Mouse (Mus musculus): ENCODE results near the gene Ccdc18. TPM values are rescaled to one million over a fixed set of nuclear protein-coding genes. Genes with fewer than 3 reads are reported as not detected.

Gene Ccdc18
- total and polyA plus RNA-seq, 2 experiments from 2014 or later = 1.4 to 1.5 TPM

GRCm38 (mm10) chr5:108104306-108104705, 28.4 kb upstream of the Ccdc18 start:
- no peak overlapping the region for H3K27ac ChIP-seq (ENCODE audit: low read depth)
- no peak for ATAC-seq (ENCODE audit: insufficient read depth, low read depth)
- no peaks in the 10 kb centered on the region for H3K27me3 ChIP-seq (ENCODE audit: control insufficient read depth, insufficient read depth, low read length)
- no peak overlapping the region for H3K4me3 ChIP-seq (ENCODE audit: low read depth, low read length)
- no peaks in the 10 kb centered on the region for H3K9me3 ChIP-seq (replicated peaks; ENCODE audit: control insufficient read depth, low read length)
- no peaks in the 10 kb centered on the region for H3K4me1 ChIP-seq (ENCODE audit: control insufficient read depth, insufficient read depth)
- H3K4me2 ChIP-seq (ENCODE audit: low read depth, low read length) = no peak overlapping the region
- H3K36me3 ChIP-seq (replicated peaks; ENCODE audit: control insufficient read depth, insufficient read depth, low read length) = peaks cover 40% of the 10 kb centered on the region
- H3K9ac ChIP-seq (replicated peaks; ENCODE audit: low read depth, low read length) = no peak overlapping the region
- TF ChIP-seq CTCF (IDR thresholded peaks at IDR 0.05; ENCODE audit: low read depth) = no peak
- TF ChIP-seq EP300 (IDR thresholded peaks at IDR 0.05; ENCODE audit: low read depth) = no peak
- DNase-seq (ENCODE audit: low spot score) = no peak
- 87% methylated on average over 5 of the region's 5 CpGs for WGBS

GRCm38 (mm10) chr5:108109346-108109745, 23.3 kb upstream of the Ccdc18 start:
- H3K4me2 ChIP-seq (ENCODE audit: low read depth, low read length) = no peak overlapping the region
- no peak overlapping the region for H3K9ac ChIP-seq (replicated peaks; ENCODE audit: low read depth, low read length)
- peaks cover 24% of the 10 kb centered on the region for H3K36me3 ChIP-seq (replicated peaks; ENCODE audit: control insufficient read depth, insufficient read depth, low read length)
- no peaks in the 10 kb centered on the region for H3K4me1 ChIP-seq (ENCODE audit: control insufficient read depth, insufficient read depth)
- no peaks in the 10 kb centered on the region for H3K9me3 ChIP-seq (replicated peaks; ENCODE audit: control insufficient read depth, low read length)
- H3K4me3 ChIP-seq (ENCODE audit: low read depth, low read length) = no peak overlapping the region
- TF ChIP-seq CTCF (IDR thresholded peaks at IDR 0.05; ENCODE audit: low read depth) (no peak), EP300 (IDR thresholded peaks at IDR 0.05; ENCODE audit: low read depth) (no peak)
- 89% methylated on average over 7 of the region's 7 CpGs for WGBS
- DNase-seq (ENCODE audit: low spot score) (no peak), ATAC-seq (ENCODE audit: insufficient read depth, low read depth) (no peak)
- no peaks in the 10 kb centered on the region for H3K27me3 ChIP-seq (ENCODE audit: control insufficient read depth, insufficient read depth, low read length)
- no peak overlapping the region for H3K27ac ChIP-seq (ENCODE audit: low read depth)

GRCm38 (mm10) chr5:108117693-108118092, 15.0 kb upstream of the Ccdc18 start:
- 90% methylated on average over 4 of the region's 4 CpGs for WGBS
- Histone ChIP-seq H3K27me3 (ENCODE audit: control insufficient read depth, insufficient read depth, low read length) (no peaks in the 10 kb centered on the region), H3K4me1 (ENCODE audit: control insufficient read depth, insufficient read depth) (no peaks in the 10 kb centered on the region), H3K36me3 (replicated peaks; ENCODE audit: control insufficient read depth, insufficient read depth, low read length) (peaks cover 5% of the 10 kb centered on the region; the same call in 1 of the 2 replicates), H3K27ac (ENCODE audit: low read depth) (no peak overlapping the region), H3K9ac (replicated peaks; ENCODE audit: low read depth, low read length) (no peak overlapping the region), H3K9me3 (replicated peaks; ENCODE audit: control insufficient read depth, low read length) (no peaks in the 10 kb centered on the region), H3K4me3 (ENCODE audit: low read depth, low read length) (no peak overlapping the region), H3K4me2 (ENCODE audit: low read depth, low read length) (no peak overlapping the region)
- TF ChIP-seq EP300 (IDR thresholded peaks at IDR 0.05; ENCODE audit: low read depth) = no peak
- TF ChIP-seq CTCF (IDR thresholded peaks at IDR 0.05; ENCODE audit: low read depth) = no peak
- no peak for DNase-seq (ENCODE audit: low spot score)
- no peak for ATAC-seq (ENCODE audit: insufficient read depth, low read depth)

- DNase-seq (ENCODE audit: low spot score) (no peak), ATAC-seq (ENCODE audit: insufficient read depth, low read depth) (no peak)
- Histone ChIP-seq H3K4me2 (ENCODE audit: low read depth, low read length) (no peak overlapping the region), H3K4me3 (ENCODE audit: low read depth, low read length) (no peak overlapping the region), H3K27me3 (ENCODE audit: control insufficient read depth, insufficient read depth, low read length) (no peaks in the 10 kb centered on the region), H3K9me3 (replicated peaks; ENCODE audit: control insufficient read depth, low read length) (no peaks in the 10 kb centered on the region), H3K36me3 (replicated peaks; ENCODE audit: control insufficient read depth, insufficient read depth, low read length) (peaks cover 10% of the 10 kb centered on the region; the same call in 1 of the 2 replicates), H3K9ac (replicated peaks; ENCODE audit: low read depth, low read length) (no peak overlapping the region), H3K4me1 (ENCODE audit: control insufficient read depth, insufficient read depth) (no peaks in the 10 kb centered on the region), H3K27ac (ENCODE audit: low read depth) (no peak overlapping the region)
- WGBS = 89% methylated on average over 9 of the region's 9 CpGs
- TF ChIP-seq CTCF (IDR thresholded peaks at IDR 0.05; ENCODE audit: low read depth) (no peak), EP300 (IDR thresholded peaks at IDR 0.05; ENCODE audit: low read depth) (no peak)
Observed at GRCm38 (mm10) chr5:108120221-108120900, 12.3 kb upstream of the Ccdc18 start.

GRCm38 (mm10) chr5:108131849-108132440, 730 bp upstream of the Ccdc18 start:
- Histone ChIP-seq H3K4me1 (ENCODE audit: control insufficient read depth, insufficient read depth) (no peaks in the 10 kb centered on the region), H3K9ac (replicated peaks; ENCODE audit: low read depth, low read length) (peak overlapping the region; percentile 87), H3K4me2 (ENCODE audit: low read depth, low read length) (peak overlapping the region; percentile 86), H3K27me3 (ENCODE audit: control insufficient read depth, insufficient read depth, low read length) (no peaks in the 10 kb centered on the region), H3K36me3 (replicated peaks; ENCODE audit: control insufficient read depth, insufficient read depth, low read length) (peaks cover 8% of the 10 kb centered on the region; the same call in 1 of the 2 replicates), H3K4me3 (ENCODE audit: low read depth, low read length) (peak overlapping the region; percentile 91), H3K27ac (ENCODE audit: low read depth) (peak overlapping the region; percentile 97), H3K9me3 (replicated peaks; ENCODE audit: control insufficient read depth, low read length) (no peaks in the 10 kb centered on the region)
- peak; percentile 21 for ATAC-seq (ENCODE audit: insufficient read depth, low read depth)
- peak; percentile 55 for DNase-seq (ENCODE audit: low spot score)
- no peak for TF ChIP-seq EP300 (IDR thresholded peaks at IDR 0.05; ENCODE audit: low read depth)
- under 1% methylated on average over 32 of the region's 32 CpGs for WGBS

Data from heart, postnatal 0 days (tissue).